Mouse (Mus musculus) bone marrow macrophage, adult 2 months (primary cell): Measurements from ENCODE around the gene 1700020A23Rik.

Experiments
- CTCF ChIP-seq: IDR thresholded peaks from 2 replicates; pipeline ENCODE4 v1.5.1; 2012; ENCODE audit warnings: low read depth, mild to moderate bottlenecking, low read length, moderate library complexity
- POLR2A ChIP-seq: IDR thresholded peaks from 2 replicates; pipeline ENCODE4 v1.6.1; 2012; ENCODE audit warnings: mild to moderate bottlenecking, low read depth, low read length, borderline replicate concordance

DNA sequence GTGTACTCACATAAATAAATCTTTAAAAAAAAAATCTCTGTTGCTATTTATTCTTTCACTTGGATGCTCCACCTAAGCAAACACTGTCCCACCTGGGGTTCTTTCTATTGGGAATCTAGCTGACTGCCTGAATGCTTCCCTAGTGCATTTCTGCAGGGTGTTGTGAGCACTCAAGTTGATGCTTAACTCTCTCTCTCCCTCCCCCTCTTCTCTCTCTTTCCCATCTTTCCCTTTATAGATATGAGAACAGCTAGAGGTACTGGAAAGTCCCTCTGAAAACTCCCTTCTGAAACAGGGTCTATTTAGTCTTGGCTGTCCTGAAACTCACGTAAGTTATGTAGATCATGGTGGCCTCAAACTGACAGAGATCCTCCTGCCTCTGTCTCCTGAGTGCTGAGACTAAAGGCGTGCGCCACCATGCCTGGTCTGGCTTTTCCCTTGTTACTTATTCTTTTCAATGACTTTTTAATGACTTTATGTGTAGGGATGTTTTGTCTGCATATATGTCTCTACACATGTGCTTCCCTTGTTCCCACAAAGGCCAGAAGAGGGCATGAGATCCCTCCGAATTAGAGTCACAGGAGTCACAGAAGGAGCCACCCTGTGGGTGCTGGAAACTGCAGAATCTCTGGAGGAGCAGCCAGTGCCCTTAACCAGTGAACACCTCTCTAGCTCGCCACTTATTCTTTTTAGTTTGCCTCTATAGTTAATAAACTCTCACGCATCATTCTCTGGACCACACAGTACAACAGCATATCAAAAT is 9.2 kb downstream of the 1700020A23Rik start:
- TF ChIP-seq CTCF (peak; percentile 24; the same call in 1 of the 2 replicates), POLR2A (no peak)
